Mouse (Mus musculus) heart, adult 2 months (tissue): ENCODE data around the gene Slc35e3. TPM values are rescaled to one million over a fixed set of nuclear protein-coding genes. Genes with fewer than 3 reads are reported as not detected.

Experiments
- DNase-seq, 2 experiments: peaks; one replicate each; pipeline ENCODE4 v3.0.0; 2021
- H3K27ac ChIP-seq: fragments of 200-600 bp; 2 replicates; pipeline ENCODE4 v1.8.1; 2022
- H3K27me3 ChIP-seq: fragments of 200-500 bp; 2 replicates; pipeline ENCODE4 v1.6.1; 2012; ENCODE audit warnings: mild to moderate bottlenecking, low read length, inconsistent platforms, mixed read lengths; ENCODE audit not compliant: control insufficient read depth, insufficient read depth
- H3K36me3 ChIP-seq: fragments of 200-500 bp; 2 replicates; pipeline ENCODE4 v1.6.1; 2012; ENCODE audit warnings: low read length, inconsistent platforms; ENCODE audit not compliant: control insufficient read depth, insufficient read depth
- H3K4me1 ChIP-seq: fragments of 200-500 bp; 2 replicates; pipeline ENCODE4 v1.6.1; 2011; ENCODE audit warnings: low read length; ENCODE audit not compliant: control insufficient read depth, insufficient read depth
- H3K4me3 ChIP-seq: fragments of 200-600 bp; 2 replicates; pipeline ENCODE4 v1.8.1; 2022
- H3K79me2 ChIP-seq: fragments of 200-500 bp; replicated peaks from 2 replicates; pipeline ENCODE4 v1.6.1; 2012; ENCODE audit warnings: mild to moderate bottlenecking, inconsistent platforms, low read length, moderate library complexity, mixed read lengths; ENCODE audit not compliant: control insufficient read depth, insufficient read depth
- H3K9ac ChIP-seq: fragments of 200-500 bp; 2 replicates; pipeline ENCODE4 v1.6.1; 2012; ENCODE audit warnings: low read depth, mild to moderate bottlenecking, control low read depth, inconsistent platforms, low read length, mixed read lengths
- CTCF ChIP-seq: fragments of 200-600 bp; IDR thresholded peaks from 2 replicates; pipeline ENCODE4 v1.8.1; 2022; ENCODE audit warnings: antibody characterized with exemption, mild to moderate bottlenecking, moderate library complexity
- EP300 ChIP-seq: fragments of 200-500 bp; IDR thresholded peaks from 2 replicates; pipeline ENCODE4 v1.6.1; 2011; ENCODE audit warnings: low read depth, low read length, control low read depth; ENCODE audit not compliant: insufficient read depth
- POLR2A ChIP-seq: fragments of 200-500 bp; IDR thresholded peaks from 2 replicates; pipeline ENCODE4 v1.6.1; 2011; ENCODE audit warnings: mild to moderate bottlenecking, low read depth, low read length, control low read depth; ENCODE audit not compliant: insufficient read depth
- WGBS: fragments of 180-500 bp; shearing (Covaris S2); methylation state at CpG from one replicate; pipeline ENCODE4 v1.1.7; 2018; 5-methylcytosine and 5-hydroxymethylcytosine counted together
- intact Hi-C: fragments of 180-260 bp; cut with DNase I; formaldehyde crosslinking; loops from one replicate; pipeline ENCODE4 v1.15.1; 2025
- polyA plus RNA-seq: library from polyadenylated mRNA; depleted of rRNA; stranded (reverse); fragments of >200 nt; gene quantifications from 2 replicates; pipeline ENCODE4 v1.2.3, GENCODE M21; 2012
- total RNA-seq, 2 experiments: library from RNA; stranded (reverse); gene quantifications; 2 replicates each; pipeline ENCODE4 v1.2.3; 2021

Slc35e3 gene
- total and polyA plus RNA-seq, 3 experiments = 5.7 to 8.0 (median 7.4) TPM

GRCm38 (mm10) chr10:117689297-117690100 is 56.7 kb downstream of the Slc35e3 start:
- 94% methylated on average over 11 of the region's 11 CpGs for WGBS
- Histone ChIP-seq H3K79me2 (no peaks in the 10 kb centered on the region), H3K4me3 (no peak overlapping the region), H3K4me1 (no peaks in the 10 kb centered on the region), H3K9ac (no peak overlapping the region), H3K27me3 (no peaks in the 10 kb centered on the region), H3K36me3 (peaks cover 6% of the 10 kb centered on the region), H3K27ac (no peak overlapping the region)
- TF ChIP-seq EP300 (no peak), POLR2A (no peak), CTCF (no peak)
- intact Hi-C loops = loop anchor here (10.0 kb wide), 1 partner anchor 325 kb away; no protein-coding TSS in a partner anchor
- DNase-seq = no peak

- Histone ChIP-seq H3K4me1 (no peaks in the 10 kb centered on the region), H3K9ac (no peak overlapping the region), H3K27ac (no peak overlapping the region), H3K27me3 (no peaks in the 10 kb centered on the region), H3K79me2 (no peaks in the 10 kb centered on the region), H3K36me3 (peaks cover 3% of the 10 kb centered on the region), H3K4me3 (no peak overlapping the region)
- intact Hi-C loops = no loop called here
- 88% methylated on average over 13 of the region's 13 CpGs for WGBS
- TF ChIP-seq POLR2A = no peak
- TF ChIP-seq CTCF = peak; percentile 57
- no peak for TF ChIP-seq EP300
- DNase-seq = no peak
These were observed 57.7 kb downstream of the Slc35e3 start for GRCm38 (mm10) chr10:117688204-117689151.

GRCm38 (mm10) chr10:117687577-117687976 is 58.6 kb downstream of the Slc35e3 start:
- Histone ChIP-seq H3K79me2 (no peaks in the 10 kb centered on the region), H3K4me1 (no peaks in the 10 kb centered on the region), H3K9ac (no peak overlapping the region), H3K36me3 (peaks cover 3% of the 10 kb centered on the region), H3K4me3 (no peak overlapping the region), H3K27me3 (no peaks in the 10 kb centered on the region), H3K27ac (no peak overlapping the region)
- 87% methylated on average over 7 of the region's 7 CpGs for WGBS
- intact Hi-C loops = no loop called here
- no peak for DNase-seq
- TF ChIP-seq CTCF (no peak), EP300 (no peak), POLR2A (no peak)

- DNase-seq = no peak
- 72% methylated on average over 3 of the region's 3 CpGs for WGBS
- Histone ChIP-seq H3K4me3 (no peak overlapping the region), H3K27ac (no peak overlapping the region), H3K79me2 (no peaks in the 10 kb centered on the region), H3K27me3 (no peaks in the 10 kb centered on the region), H3K9ac (no peak overlapping the region), H3K36me3 (peaks cover 3% of the 10 kb centered on the region), H3K4me1 (no peaks in the 10 kb centered on the region)
- intact Hi-C loops = no loop called here
- no peak for TF ChIP-seq EP300
- TF ChIP-seq POLR2A = no peak
- no peak for TF ChIP-seq CTCF
These were observed 59.1 kb downstream of the Slc35e3 start for GRCm38 (mm10) chr10:117687018-117687417.

- H3K27ac ChIP-seq = no peak overlapping the region
- H3K36me3 ChIP-seq = peaks cover under 1% of the 10 kb centered on the region
- 87% methylated on average over 13 of the region's 13 CpGs for WGBS
These were observed 60.1 kb downstream of the Slc35e3 start for GRCm38 (mm10) chr10:117685849-117686591.

More at GRCm38 (mm10) chr10:117685849-117686591, 60.1 kb downstream of the Slc35e3 start:
- H3K4me3 ChIP-seq = no peak overlapping the region
- intact Hi-C loops = no loop called here
- DNase-seq = no peak
- H3K9ac ChIP-seq = no peak overlapping the region
- H3K4me1 ChIP-seq = no peaks in the 10 kb centered on the region
- no peak for TF ChIP-seq POLR2A
- TF ChIP-seq EP300 = no peak
- H3K79me2 ChIP-seq = no peaks in the 10 kb centered on the region
- no peaks in the 10 kb centered on the region for H3K27me3 ChIP-seq
